Mouse (Mus musculus): Measurements from ENCODE around the gene Dclk1. TPM values are rescaled to one million over a fixed set of nuclear protein-coding genes. Genes with fewer than 3 reads are reported as not detected.

The Dclk1 gene
- polyA plus RNA-seq, 1 experiment: 70.4 TPM

DNA sequence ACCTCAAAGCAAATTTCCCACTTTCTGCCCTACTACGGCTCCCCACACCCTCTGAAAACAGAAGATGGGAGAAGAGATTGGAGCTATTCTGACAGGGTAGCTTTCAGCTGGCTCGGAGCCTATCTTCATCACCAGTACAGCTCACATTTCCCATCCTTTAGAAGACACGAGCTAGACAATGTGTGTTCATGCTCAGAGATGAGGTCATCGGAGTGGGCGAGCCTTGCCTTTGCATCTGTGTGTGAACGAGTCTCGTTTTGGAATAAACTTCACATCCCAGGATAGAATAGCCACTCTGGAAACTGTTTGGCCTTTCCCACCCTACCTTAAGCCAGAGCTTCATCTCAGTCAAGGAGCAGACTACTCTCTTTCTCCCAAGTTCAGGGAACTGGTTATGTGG, 95.5 kb downstream of the Dclk1 start:
- Histone ChIP-seq H3K27me3 (ENCODE audit: control insufficient read depth, insufficient read depth, insufficient read length) (no peaks in the 10 kb centered on the region), H3K4me3 (no peak overlapping the region), H3K36me3 (ENCODE audit: control insufficient read depth, insufficient read depth) (no peaks in the 10 kb centered on the region), H3ac (ENCODE audit: control insufficient read depth, insufficient read length) (no peak overlapping the region), H3K4me2 (ENCODE audit: low read depth) (no peak overlapping the region), H3K79me2 (ENCODE audit: control insufficient read depth, insufficient read depth) (no peaks in the 10 kb centered on the region)
- no peak for TF ChIP-seq POLR2A (IDR thresholded peaks at IDR 0.05; ENCODE audit: insufficient read length, low read depth)
- TF ChIP-seq MYOD1 (IDR thresholded peaks at IDR 0.05; ENCODE audit: control insufficient read depth in 1 of 3, insufficient read length in 2 of 3, low read depth in 2 of 3): no peak
- TF ChIP-seq TCF12 (IDR thresholded peaks at IDR 0.05; ENCODE audit: insufficient read depth, poor library complexity, severe bottlenecking): no peak
- no peak for TF ChIP-seq E2F4 (IDR thresholded peaks at IDR 0.05; ENCODE audit: insufficient read depth)
- TF ChIP-seq CEBPB (IDR thresholded peaks at IDR 0.05; ENCODE audit: insufficient read depth, poor library complexity, severe bottlenecking): no peak
- TF ChIP-seq SRF (IDR thresholded peaks at IDR 0.05; ENCODE audit: control insufficient read depth, insufficient read length, low read depth): no peak
- TF ChIP-seq USF1 (IDR thresholded peaks at IDR 0.05; ENCODE audit: low read depth): no peak
- TF ChIP-seq MYOG (IDR thresholded peaks at IDR 0.05; ENCODE audit: control insufficient read depth in 1 of 3, insufficient read depth in 1 of 3, insufficient read length in 2 of 3, low read depth in 2 of 3): no peak
- no peak for TF ChIP-seq TCF3 (IDR thresholded peaks at IDR 0.05; ENCODE audit: insufficient read length, low read depth)
- no peak for TF ChIP-seq MAX (IDR thresholded peaks at IDR 0.05; ENCODE audit: low read depth)
- TF ChIP-seq POLR2AphosphoS2 (IDR thresholded peaks at IDR 0.05; ENCODE audit: insufficient read length, low read depth): no peak
- no peak for TF ChIP-seq REST (IDR thresholded peaks at IDR 0.05; ENCODE audit: insufficient read depth, insufficient read length)

DNA sequence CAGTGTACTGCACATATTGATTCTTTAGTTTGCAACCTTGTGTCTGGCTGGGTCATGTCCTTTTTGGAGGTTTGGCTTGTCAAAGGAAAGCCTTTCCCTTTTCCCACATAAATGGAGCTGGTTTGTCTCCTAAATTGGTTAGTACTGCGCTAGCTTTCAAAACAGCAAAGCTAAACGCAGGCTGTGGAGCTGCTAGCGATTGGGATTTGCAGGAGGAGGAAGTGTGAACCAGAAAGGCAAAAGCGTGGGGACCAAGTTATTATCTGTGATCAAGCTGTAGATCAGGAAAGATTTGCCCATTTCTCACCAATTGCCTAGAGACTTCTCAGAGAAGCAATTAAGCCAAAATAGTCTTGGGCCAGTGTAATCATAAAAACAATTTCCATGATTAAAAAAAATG, 100.3 kb downstream of the Dclk1 start:
- Histone ChIP-seq H3ac (ENCODE audit: control insufficient read depth, insufficient read length) (no peak overlapping the region), H3K4me3 (no peak overlapping the region), H3K36me3 (ENCODE audit: control insufficient read depth, insufficient read depth) (no peaks in the 10 kb centered on the region), H3K79me2 (ENCODE audit: control insufficient read depth, insufficient read depth) (no peaks in the 10 kb centered on the region), H3K27me3 (ENCODE audit: control insufficient read depth, insufficient read depth, insufficient read length) (no peaks in the 10 kb centered on the region), H3K4me2 (ENCODE audit: low read depth) (no peak overlapping the region)
- no peak for TF ChIP-seq TCF3 (IDR thresholded peaks at IDR 0.05; ENCODE audit: insufficient read length, low read depth)
- no peak for TF ChIP-seq SRF (IDR thresholded peaks at IDR 0.05; ENCODE audit: control insufficient read depth, insufficient read length, low read depth)
- TF ChIP-seq MYOG (IDR thresholded peaks at IDR 0.05; ENCODE audit: control insufficient read depth in 1 of 3, insufficient read depth in 1 of 3, insufficient read length in 2 of 3, low read depth in 2 of 3): no peak
- no peak for TF ChIP-seq POLR2A (IDR thresholded peaks at IDR 0.05; ENCODE audit: insufficient read length, low read depth)
- TF ChIP-seq POLR2AphosphoS2 (IDR thresholded peaks at IDR 0.05; ENCODE audit: insufficient read length, low read depth): no peak
- TF ChIP-seq MAX (IDR thresholded peaks at IDR 0.05; ENCODE audit: low read depth): no peak
- TF ChIP-seq TCF12 (IDR thresholded peaks at IDR 0.05; ENCODE audit: insufficient read depth, poor library complexity, severe bottlenecking): no peak
- no peak for TF ChIP-seq USF1 (IDR thresholded peaks at IDR 0.05; ENCODE audit: low read depth)

DNA sequence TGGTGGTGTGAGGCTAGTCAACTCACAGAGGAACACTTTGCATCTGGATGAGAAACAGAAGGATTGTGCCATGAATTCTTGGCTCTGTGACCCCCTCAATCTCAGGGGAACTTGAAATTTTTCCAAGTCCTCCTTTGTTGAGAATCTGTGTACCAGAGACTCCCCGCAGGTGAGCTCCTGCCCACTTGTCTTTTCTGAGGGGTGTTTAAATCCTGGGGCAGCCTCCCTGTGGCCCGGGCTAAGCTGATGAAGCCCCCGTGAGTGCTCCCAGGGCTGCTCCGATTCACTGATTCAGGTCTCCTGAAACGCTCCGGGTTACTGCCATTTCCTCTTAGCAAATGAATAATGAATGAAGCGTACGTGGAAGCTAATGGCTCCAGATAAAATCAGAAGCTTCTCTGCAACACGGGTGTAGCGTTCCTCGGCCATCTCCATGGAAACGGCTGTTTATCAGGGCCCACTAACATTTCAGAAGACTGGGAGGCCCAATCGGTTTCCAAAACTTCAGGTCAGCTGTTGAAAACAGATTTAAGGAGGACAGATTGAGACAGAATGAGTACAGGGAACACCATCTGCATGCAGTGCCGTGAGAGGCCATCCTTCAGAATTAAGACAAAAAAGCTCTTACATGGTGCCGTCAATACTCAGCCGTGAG, 105.3 kb downstream of the Dclk1 start:
- no peak overlapping the region for H3K4me3 ChIP-seq
- peaks cover 4% of the 10 kb centered on the region for H3K36me3 ChIP-seq (ENCODE audit: control insufficient read depth, insufficient read depth)
- no peak for TF ChIP-seq E2F4 (IDR thresholded peaks at IDR 0.05; ENCODE audit: insufficient read depth)
- no peak for TF ChIP-seq SRF (IDR thresholded peaks at IDR 0.05; ENCODE audit: control insufficient read depth, insufficient read length, low read depth)
- no peak for TF ChIP-seq USF1 (IDR thresholded peaks at IDR 0.05; ENCODE audit: low read depth)
- no peak for TF ChIP-seq REST (IDR thresholded peaks at IDR 0.05; ENCODE audit: insufficient read depth, insufficient read length)
- no peak for TF ChIP-seq POLR2AphosphoS2 (IDR thresholded peaks at IDR 0.05; ENCODE audit: insufficient read length, low read depth)
- TF ChIP-seq TCF12 (IDR thresholded peaks at IDR 0.05; ENCODE audit: insufficient read depth, poor library complexity, severe bottlenecking): no peak
- no peak for TF ChIP-seq TCF3 (IDR thresholded peaks at IDR 0.05; ENCODE audit: insufficient read length, low read depth)
- TF ChIP-seq MAX (IDR thresholded peaks at IDR 0.05; ENCODE audit: low read depth): no peak
- TF ChIP-seq POLR2A (IDR thresholded peaks at IDR 0.05; ENCODE audit: insufficient read length, low read depth): no peak
- TF ChIP-seq MYOD1 (IDR thresholded peaks at IDR 0.05; ENCODE audit: control insufficient read depth in 1 of 3, insufficient read length in 2 of 3, low read depth in 2 of 3): no peak
- TF ChIP-seq MYOG (IDR thresholded peaks at IDR 0.05; ENCODE audit: control insufficient read depth in 1 of 3, insufficient read depth in 1 of 3, insufficient read length in 2 of 3, low read depth in 2 of 3): no peak
- TF ChIP-seq CEBPB (IDR thresholded peaks at IDR 0.05; ENCODE audit: insufficient read depth, poor library complexity, severe bottlenecking): no peak
- no peaks in the 10 kb centered on the region for H3K79me2 ChIP-seq (ENCODE audit: control insufficient read depth, insufficient read depth)
- no peaks in the 10 kb centered on the region for H3K27me3 ChIP-seq (ENCODE audit: control insufficient read depth, insufficient read depth, insufficient read length)
- H3ac ChIP-seq (ENCODE audit: control insufficient read depth, insufficient read length): no peak overlapping the region
- H3K4me2 ChIP-seq (ENCODE audit: low read depth): no peak overlapping the region

DNA sequence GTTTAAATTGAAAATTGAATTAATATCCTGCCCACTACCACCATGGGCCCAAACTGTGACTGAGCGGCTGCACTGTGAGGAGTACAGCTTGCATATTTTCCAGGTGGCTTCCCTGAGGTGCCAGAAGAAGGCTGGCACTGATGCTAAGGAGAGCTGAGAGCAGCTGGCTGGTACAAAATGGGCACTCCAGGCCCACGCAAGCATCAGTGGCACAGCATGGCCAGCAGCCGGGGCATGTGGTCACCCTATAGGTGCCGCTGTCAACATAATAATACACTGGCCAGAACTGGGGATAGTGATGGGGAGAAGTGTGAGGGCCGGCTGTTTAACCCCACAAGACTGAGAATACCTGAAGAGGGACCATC, 105.8 kb downstream of the Dclk1 start:
- H3K4me2 ChIP-seq (ENCODE audit: low read depth): no peak overlapping the region
- H3K36me3 ChIP-seq (ENCODE audit: control insufficient read depth, insufficient read depth): peaks cover 4% of the 10 kb centered on the region
- H3ac ChIP-seq (ENCODE audit: control insufficient read depth, insufficient read length): no peak overlapping the region
- no peaks in the 10 kb centered on the region for H3K27me3 ChIP-seq (ENCODE audit: control insufficient read depth, insufficient read depth, insufficient read length)
- TF ChIP-seq MYOD1 (IDR thresholded peaks at IDR 0.05; ENCODE audit: control insufficient read depth in 1 of 3, insufficient read length in 2 of 3, low read depth in 2 of 3): no peak
- TF ChIP-seq POLR2AphosphoS2 (IDR thresholded peaks at IDR 0.05; ENCODE audit: insufficient read length, low read depth): no peak
- TF ChIP-seq E2F4 (IDR thresholded peaks at IDR 0.05; ENCODE audit: insufficient read depth): no peak
- TF ChIP-seq POLR2A (IDR thresholded peaks at IDR 0.05; ENCODE audit: insufficient read length, low read depth): no peak
- TF ChIP-seq USF1 (IDR thresholded peaks at IDR 0.05; ENCODE audit: low read depth): no peak
- TF ChIP-seq REST (IDR thresholded peaks at IDR 0.05; ENCODE audit: insufficient read depth, insufficient read length): no peak
- TF ChIP-seq MYOG (IDR thresholded peaks at IDR 0.05; ENCODE audit: control insufficient read depth in 1 of 3, insufficient read depth in 1 of 3, insufficient read length in 2 of 3, low read depth in 2 of 3): no peak
- no peak for TF ChIP-seq TCF3 (IDR thresholded peaks at IDR 0.05; ENCODE audit: insufficient read length, low read depth)
- no peak overlapping the region for H3K4me3 ChIP-seq
- no peaks in the 10 kb centered on the region for H3K79me2 ChIP-seq (ENCODE audit: control insufficient read depth, insufficient read depth)

All from myocyte (in vitro differentiated cells).